Mouse (Mus musculus): Measurements from ENCODE around the gene Esrrg.

- no peak for TF ChIP-seq POLR2A (IDR thresholded peaks at IDR 0.05; ENCODE audit: control insufficient read depth, extremely low read depth, insufficient read depth, low read length, poor library complexity)
- no peak for TF ChIP-seq CTCF (IDR thresholded peaks at IDR 0.05; ENCODE audit: borderline replicate concordance, control insufficient read depth, extremely low read depth, insufficient read depth, low read length, poor library complexity)
These were observed 606.5 kb downstream of the Esrrg start for GRCm38 (mm10) chr1:188214885-188215611.
